Mouse (Mus musculus) ES-Bruce4 (cell line): Measurements from ENCODE around the gene Slc35g1.

Experiments used
- CTCF ChIP-seq: IDR thresholded peaks from one replicate; pipeline ENCODE4 v1.8.1; 2011; ENCODE audit warnings: low read depth, low read length
- POLR2A ChIP-seq: IDR thresholded peaks from one replicate; pipeline ENCODE4 v1.8.1; 2011; ENCODE audit warnings: low read length; ENCODE audit not compliant: insufficient read depth

- no peak for TF ChIP-seq CTCF
- no peak for TF ChIP-seq POLR2A
These were observed 5.1 kb downstream of the Slc35g1 start for GRCm38 (mm10) chr19:38400851-38401250.
